ENCODE assay signal across 28 mouse cellular contexts in the genomic region with DNA sequence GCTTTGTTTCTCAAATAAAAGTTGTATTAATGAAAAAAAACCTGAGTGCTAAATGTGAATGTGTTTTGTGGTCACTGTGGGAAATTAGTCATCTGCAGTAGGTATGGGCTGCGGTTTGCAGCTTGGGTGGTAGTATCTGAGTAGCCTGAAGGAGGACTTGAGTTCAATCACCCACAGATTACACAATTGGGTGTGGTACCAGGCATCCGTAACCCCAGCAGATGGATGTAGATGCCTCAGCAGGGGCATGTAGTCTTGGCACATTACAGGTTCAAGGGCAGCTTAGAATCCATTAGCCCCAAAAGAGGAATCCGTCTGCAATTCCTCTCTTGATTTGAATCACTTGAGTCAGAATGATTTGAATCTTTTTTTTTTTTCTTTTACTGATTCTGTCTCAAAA. TPM values are rescaled to one million over a fixed set of nuclear protein-coding genes. Genes with fewer than 3 reads are reported as not detected.
DNase-seq lines count a peak whose midpoint lies in the region; ATAC-seq and TF ChIP-seq lines count a peak whose summit lies in the region.
"Had no signal": no experiment of that assay in that cellular context is flagged by ENCODE, and none has a peak within 500 bp of the region (broad histone marks: within the 10 kb centered on the region; RNA-seq: fewer than 3 reads in every experiment).

No protein-coding gene starts in this region.

- no peak for ATAC-seq in CD4-positive, CD25-positive, alpha-beta regulatory T cell, adult 4 months
- ATAC-seq in granulocyte monocyte progenitor cell, adult 5-6 weeks (replicated peaks; ENCODE audit: poor library complexity, severe bottlenecking) = peak; percentile 81
- ATAC-seq in kidney, embryonic 15.5 days (replicated peaks; ENCODE audit: low FRiP score) = no peak
- ATAC-seq: forebrain, embryonic 16.5 days; hindbrain, embryonic 16.5 days; intestine, embryonic 15.5 days; midbrain, embryonic 16.5 days had no signal

- H3K4me1 ChIP-seq in ES-E14 (ENCODE audit: control insufficient read depth in 2 of 2, insufficient read depth in 2 of 2, low read length in 2 of 2, poor library complexity in 1 of 2) = no peaks in the 10 kb centered on the region
- H3K4me1 ChIP-seq in kidney, embryonic 15.5 days = no peaks in the 10 kb centered on the region
- H3K4me1 ChIP-seq: heart, embryonic 15.5 days; intestine, embryonic 15.5 days; midbrain, embryonic 10.5 days; neural tube, embryonic 12.5 days had no signal

- H3K9ac ChIP-seq in ES-E14 (ENCODE audit: insufficient read depth, low read depth, low read length, poor library complexity, severe bottlenecking) = no peak overlapping the region
- H3K9ac ChIP-seq in kidney, embryonic 15.5 days = no peak overlapping the region
- H3K9ac ChIP-seq: heart, embryonic 15.5 days; intestine, embryonic 15.5 days; liver, embryonic 14.5 days; neural tube, embryonic 12.5 days had no signal

- 89% methylated on average over 3 of the region's 3 CpGs for WGBS in kidney, embryonic 15.5 days

- no peak overlapping the region for H3K4me3 ChIP-seq in ES-E14 (ENCODE audit: insufficient read depth in 1 of 2, low read depth in 1 of 2, low read length in 2 of 2, poor library complexity in 1 of 2, severe bottlenecking in 1 of 2)
- H3K4me3 ChIP-seq in kidney, embryonic 15.5 days (replicated peaks) = no peak overlapping the region
- H3K4me3 ChIP-seq: erythroblast, embryonic 14.5 days; heart, embryonic 15.5 days; intestine, embryonic 15.5 days; midbrain, embryonic 10.5 days; neural tube, embryonic 12.5 days had no signal

- no peaks in the 10 kb centered on the region for H3K36me3 ChIP-seq in ES-E14 (ENCODE audit: control insufficient read depth, insufficient read depth, low read length, poor library complexity, severe bottlenecking)
- no peaks in the 10 kb centered on the region for H3K36me3 ChIP-seq in kidney, embryonic 15.5 days
- H3K36me3 ChIP-seq: heart, embryonic 15.5 days; intestine, embryonic 15.5 days; midbrain, embryonic 10.5 days; neural tube, embryonic 12.5 days had no signal

- H3K27me3 ChIP-seq in kidney, embryonic 15.5 days = no peaks in the 10 kb centered on the region
- H3K27me3 ChIP-seq: heart, embryonic 15.5 days; intestine, embryonic 15.5 days; neural tube, embryonic 12.5 days had no signal

- intact Hi-C loops in left cerebral cortex, postnatal 10 days (cut with DNase I) = no loop called here

- H3K27ac ChIP-seq in ES-E14 (ENCODE audit: insufficient read depth, low read depth, low read length, poor library complexity, severe bottlenecking) = 0 out of 2 replicates have a peak overlapping the region, but pooled peaks have one; percentile 12
- H3K27ac ChIP-seq in kidney, embryonic 15.5 days = no peak overlapping the region
- H3K27ac ChIP-seq: heart, embryonic 15.5 days; intestine, embryonic 15.5 days; kidney, postnatal 0 days; liver, embryonic 14.5 days; macrophage; midbrain, embryonic 10.5 days; neural tube, embryonic 12.5 days had no signal

- no peaks in the 10 kb centered on the region for H3K9me3 ChIP-seq in ES-E14 (ENCODE audit: control insufficient read depth, insufficient read depth, low read depth, low read length)
- H3K9me3 ChIP-seq in kidney, embryonic 15.5 days (replicated peaks) = no peaks in the 10 kb centered on the region
- H3K9me3 ChIP-seq: heart, embryonic 15.5 days; intestine, embryonic 15.5 days; midbrain, embryonic 10.5 days; neural tube, embryonic 12.5 days had no signal

- peak; percentile 33 for DNase-seq in CD4-positive, CD25-positive, alpha-beta regulatory T cell, adult 2 months (ENCODE audit: low read depth, low spot score)
- no peak for DNase-seq in ES-E14 (ENCODE audit: low read depth, low spot score)
- DNase-seq in adrenal gland, adult 18-20 months (ENCODE audit: low spot score in 2 of 2) = no peak
- DNase-seq in left cerebral cortex, postnatal 10 days (ENCODE audit: extremely low spot score in 1 of 2, low spot score in 2 of 2) = no peak
- no peak for DNase-seq in ovary, adult 18-20 months (ENCODE audit: low spot score)
- DNase-seq: adrenal gland, postnatal 25 days; cerebellum, adult 18-20 months; cerebellum, postnatal 10 days; kidney, adult 2 months; kidney, postnatal 4 days; layer of hippocampus, postnatal 36 days; liver; lung, adult 2 months; lung, postnatal 10 days had no signal

- H3K4me2 ChIP-seq in kidney, embryonic 15.5 days = no peak overlapping the region
- H3K4me2 ChIP-seq: heart, embryonic 15.5 days; intestine, embryonic 15.5 days; neural tube, embryonic 12.5 days had no signal

- in situ Hi-C loops in ES-E14 (cut with MboI; ENCODE audit: low sequenced_read_pairs in 2 of 2, unreplicated experiment in 2 of 2) = no loop called here

TF ChIP-seq in ES-E14, 5 proteins besides CTCF, POLR2A, EP300 and RAD21:
- TF ChIP-seq HCFC1 (IDR thresholded peaks at IDR 0.05; ENCODE audit: borderline replicate concordance, insufficient read depth, low read length) = no peak
- TF ChIP-seq MAFK (IDR thresholded peaks at IDR 0.05; ENCODE audit: insufficient read depth, low read depth, low read length) = no peak
- TF ChIP-seq ZNF384 (IDR thresholded peaks at IDR 0.05; ENCODE audit: low read depth, low read length) = no peak
- TF ChIP-seq ZC3H11A (IDR thresholded peaks at IDR 0.05; ENCODE audit: borderline replicate concordance, low read depth, low read length) = no peak
- TF ChIP-seq CHD2 (IDR thresholded peaks at IDR 0.05; ENCODE audit: low read depth, low read length) = no peak

RNA-seq across cellular contexts. Expression of a gene that starts 25.0 kb away (rescaled TPM):
- 1 to 10 TPM; 2.4 to 2.7 TPM for polyA plus RNA-seq in CD4-positive, CD25-positive, alpha-beta regulatory T cell, adult 4 months (2017; shearing (Covaris generic))
- 1.2 and 13.4 TPM in 2 replicates for total RNA-seq in ES-E14 (2012; rRNA removed)
- total RNA-seq in granulocyte monocyte progenitor cell, adult 5-6 weeks (2014; fragmentation: Nextera tagmentation) = 0.37 TPM in 1 of 2 replicates, not detected in the other
- total RNA-seq in granulocyte monocyte progenitor cell, adult 5-6 weeks (2017) = not detected in 2 replicates
- 99.2 and 114 TPM in 2 replicates for polyA plus RNA-seq in kidney, embryonic 15.5 days (2015; fragmentation: Nextera tagmentation; extraction: Ambion mirVana)
- total RNA-seq in adrenal gland, adult 18-20 months (2021) = 10 to 100 TPM in 1 of 2 experiments, 1 to 10 TPM in 1; 7.5 to 11.8 TPM
- total RNA-seq in left cerebral cortex, postnatal 10 days (2021) = 10 to 100 TPM; 17.4 to 22.9 TPM

RNA-seq across cellular contexts. Expression of a gene that starts 30.1 kb away (rescaled TPM):
- 10 to 100 TPM; 35.2 to 36.0 TPM for polyA plus RNA-seq in CD4-positive, CD25-positive, alpha-beta regulatory T cell, adult 4 months (2017; shearing (Covaris generic))
- total RNA-seq in ES-E14 (2012; rRNA removed) = 34.1 and 37.7 TPM in 2 replicates
- 14.5 and 21.6 TPM in 2 replicates for total RNA-seq in granulocyte monocyte progenitor cell, adult 5-6 weeks (2014; fragmentation: Nextera tagmentation)
- total RNA-seq in granulocyte monocyte progenitor cell, adult 5-6 weeks (2017) = 20.7 and 29.0 TPM in 2 replicates
- polyA plus RNA-seq in kidney, embryonic 15.5 days (2015; fragmentation: Nextera tagmentation; extraction: Ambion mirVana) = 37.1 and 38.1 TPM in 2 replicates
- total RNA-seq in adrenal gland, adult 18-20 months (2021) = 10 to 100 TPM; 10.6 to 12.5 TPM
- total RNA-seq in left cerebral cortex, postnatal 10 days (2021) = 1 to 10 TPM; 7.8 to 8.8 TPM
